Mouse (Mus musculus) thymus, postnatal 4 days (tissue): ENCODE data around the gene Gpc5.

ENCODE experiments used
- DNase-seq: peaks from one replicate; pipeline ENCODE4 v3.0.0; 2021

Gene Gpc5

DNA sequence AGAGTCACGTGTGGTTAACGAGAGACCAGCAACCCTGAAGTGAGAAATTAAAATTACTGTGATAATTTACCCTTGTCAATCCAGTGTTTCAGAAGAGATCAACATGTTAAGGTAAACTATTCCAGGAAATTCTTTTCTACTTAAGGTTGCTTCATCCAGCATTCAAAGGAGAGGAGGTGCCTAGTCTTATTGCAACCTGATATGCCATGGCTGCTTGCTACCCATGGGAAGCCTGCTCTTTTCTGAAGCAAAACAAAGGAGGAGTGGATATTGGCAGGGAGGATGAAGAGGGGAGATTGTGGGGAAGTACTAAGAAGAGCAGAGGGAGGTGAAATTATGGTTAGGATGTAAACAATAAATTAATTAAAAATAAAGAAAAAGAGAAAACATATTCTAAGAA lies 15.5 kb downstream of the Gpc5 start:
- DNase-seq: no peak

DNA sequence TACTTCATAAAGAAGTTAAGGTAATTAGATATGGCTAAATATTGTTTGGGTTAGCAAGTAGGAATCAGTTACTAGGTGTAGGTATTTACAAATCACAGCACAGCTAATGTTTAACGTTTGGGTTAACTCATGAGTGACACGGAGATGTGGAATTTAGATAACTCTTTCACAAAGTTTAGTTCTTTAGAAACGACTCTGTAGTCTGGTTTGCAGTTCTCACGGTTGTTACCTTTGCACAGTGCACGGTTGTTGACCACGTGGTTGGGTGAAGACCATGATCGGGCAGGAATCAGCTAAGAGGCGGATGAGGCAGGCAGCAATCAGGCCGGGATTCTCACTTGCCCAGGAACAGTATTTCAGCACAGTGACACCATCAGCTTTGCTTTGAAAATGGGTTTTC lies 26.6 kb downstream of the Gpc5 start:
- no peak for DNase-seq

DNA sequence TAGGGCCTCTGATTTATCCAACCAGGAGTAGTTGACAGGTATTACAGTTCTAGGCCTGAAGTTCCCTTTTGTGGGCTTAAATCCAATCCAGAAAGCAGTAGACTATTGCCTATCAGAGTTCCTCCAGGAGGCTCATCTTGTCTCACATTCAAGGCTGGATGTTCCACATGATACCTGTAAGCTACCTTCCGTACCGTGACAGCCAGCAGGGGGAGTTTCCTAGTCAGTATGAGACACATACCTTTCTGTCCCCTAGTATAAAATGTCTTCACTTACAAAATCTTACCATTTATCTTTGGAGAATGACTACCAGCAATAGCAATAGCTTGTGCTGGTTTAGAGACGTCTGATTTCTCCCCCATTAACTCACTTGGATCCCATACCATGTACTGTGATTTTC lies 56.8 kb downstream of the Gpc5 start:
- peak; percentile 25 for DNase-seq

DNA sequence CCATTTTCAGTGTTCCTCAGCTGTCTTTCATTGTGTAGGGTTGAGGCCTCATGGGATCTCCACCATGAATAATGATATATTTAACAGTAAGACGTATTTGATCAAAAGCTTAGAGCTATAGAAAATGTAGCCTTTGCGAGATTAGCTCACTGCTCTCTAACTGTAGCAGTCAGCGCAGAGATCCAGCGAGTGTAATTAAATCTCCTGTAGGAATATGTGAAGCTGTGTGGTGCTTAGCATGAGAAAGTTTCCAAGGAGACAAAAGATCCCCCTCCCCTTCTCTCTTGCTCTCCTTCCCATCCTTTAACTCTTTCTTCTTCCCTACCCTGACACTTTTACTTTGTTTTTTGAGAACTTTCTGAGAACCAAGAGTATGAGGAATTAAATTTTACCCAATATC lies 64.6 kb downstream of the Gpc5 start:
- DNase-seq: no peak

DNA sequence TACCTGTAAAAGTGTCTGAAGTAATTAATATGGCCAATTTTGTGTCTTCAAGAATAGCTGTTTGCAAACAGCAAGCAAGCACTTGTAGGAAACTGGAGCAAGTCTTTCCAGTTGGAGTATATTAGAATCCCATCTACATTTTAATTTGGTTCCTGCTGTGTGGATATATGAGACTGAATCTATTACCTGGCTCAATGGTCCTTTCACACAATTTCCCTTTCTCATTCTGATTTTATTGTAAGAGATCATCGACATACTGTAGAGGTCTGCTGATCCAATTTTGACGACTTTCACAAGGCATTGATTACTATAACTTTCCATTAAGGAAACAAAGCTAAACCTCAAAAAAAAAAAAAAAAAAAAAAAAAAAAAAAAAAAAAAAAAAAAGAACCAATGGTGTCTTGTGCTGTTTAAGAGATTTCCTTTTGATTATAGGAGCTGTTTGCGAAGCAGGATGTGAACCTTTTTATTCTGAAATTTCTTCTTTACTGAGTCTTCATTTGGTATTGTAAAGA lies 85.4 kb downstream of the Gpc5 start:
- DNase-seq: no peak

DNA sequence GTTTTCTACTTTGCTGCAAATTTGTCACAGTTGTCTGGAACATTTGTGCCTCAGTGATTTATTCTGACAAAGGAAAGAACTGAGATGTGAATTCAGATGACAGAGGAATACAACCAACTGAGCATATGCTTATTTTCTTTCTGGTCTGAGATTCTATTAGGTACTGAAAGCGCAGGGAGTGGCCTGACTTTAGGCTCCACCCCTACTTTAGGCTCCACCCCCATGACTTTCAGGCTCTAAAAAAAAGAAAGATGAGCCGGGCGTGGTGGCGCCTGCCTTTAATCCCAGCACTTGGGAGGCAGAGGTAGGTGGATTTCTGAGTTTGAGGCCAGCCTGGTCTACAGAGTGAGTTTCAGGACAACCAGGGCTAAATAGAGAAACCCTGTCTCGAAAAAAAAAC lies 87.9 kb downstream of the Gpc5 start:
- no peak for DNase-seq

DNA sequence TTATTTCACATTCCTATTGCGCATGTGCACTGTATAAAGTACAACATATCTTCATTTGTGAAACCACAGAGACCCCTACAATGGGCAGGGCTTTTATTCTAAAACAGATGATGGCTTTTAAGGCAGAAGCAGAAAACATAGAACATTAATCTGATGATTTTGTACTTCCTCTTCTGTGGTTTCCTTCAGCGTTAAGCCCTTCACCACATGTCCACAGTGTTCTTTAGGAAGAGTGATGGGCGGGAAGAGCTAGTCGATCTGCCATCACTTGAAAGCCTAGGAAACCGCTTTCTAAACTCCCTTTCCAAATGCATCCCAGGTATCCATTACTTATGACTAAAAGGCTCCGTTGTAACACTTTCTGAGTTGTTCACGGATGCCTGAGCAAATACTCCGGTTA lies 96.2 kb downstream of the Gpc5 start:
- no peak for DNase-seq

DNA sequence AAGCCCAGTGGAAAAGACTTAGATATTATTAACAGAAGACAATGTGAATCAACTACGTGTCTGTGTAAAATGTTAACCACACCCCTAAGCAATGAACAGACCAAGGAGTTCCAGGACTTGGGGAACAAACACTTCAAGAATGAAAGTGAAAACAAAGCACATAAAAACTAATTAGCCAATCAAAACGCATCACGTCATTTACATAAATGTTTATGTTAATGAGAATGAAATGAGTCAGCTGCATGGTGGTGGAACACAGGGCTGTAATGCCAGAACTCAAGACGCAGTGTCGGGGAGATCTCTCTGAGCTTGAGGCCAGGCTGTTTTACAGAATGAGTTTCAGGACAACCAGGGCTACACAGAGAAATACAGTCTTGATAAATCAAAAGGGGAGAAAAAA lies 136.1 kb downstream of the Gpc5 start:
- no peak for DNase-seq

DNA sequence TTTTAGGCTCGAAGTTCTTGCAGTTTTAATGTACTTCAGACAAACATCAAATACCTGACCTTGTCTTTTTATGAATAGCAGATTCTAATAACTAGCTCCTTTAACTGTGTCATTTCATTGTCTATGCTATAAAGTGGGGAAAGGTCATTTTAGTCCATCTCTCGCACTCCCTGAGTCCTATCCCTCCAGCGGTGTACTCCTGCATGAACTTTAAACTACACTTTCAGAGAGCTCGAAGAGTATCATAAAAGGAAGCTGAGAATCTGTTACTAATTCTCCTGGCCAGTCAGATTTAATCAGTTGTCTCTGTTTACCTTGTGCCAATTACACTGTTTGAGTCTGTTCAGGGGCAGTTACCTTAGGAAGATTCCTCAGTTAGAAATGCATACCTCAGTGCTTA lies 144.4 kb downstream of the Gpc5 start:
- DNase-seq: no peak

DNA sequence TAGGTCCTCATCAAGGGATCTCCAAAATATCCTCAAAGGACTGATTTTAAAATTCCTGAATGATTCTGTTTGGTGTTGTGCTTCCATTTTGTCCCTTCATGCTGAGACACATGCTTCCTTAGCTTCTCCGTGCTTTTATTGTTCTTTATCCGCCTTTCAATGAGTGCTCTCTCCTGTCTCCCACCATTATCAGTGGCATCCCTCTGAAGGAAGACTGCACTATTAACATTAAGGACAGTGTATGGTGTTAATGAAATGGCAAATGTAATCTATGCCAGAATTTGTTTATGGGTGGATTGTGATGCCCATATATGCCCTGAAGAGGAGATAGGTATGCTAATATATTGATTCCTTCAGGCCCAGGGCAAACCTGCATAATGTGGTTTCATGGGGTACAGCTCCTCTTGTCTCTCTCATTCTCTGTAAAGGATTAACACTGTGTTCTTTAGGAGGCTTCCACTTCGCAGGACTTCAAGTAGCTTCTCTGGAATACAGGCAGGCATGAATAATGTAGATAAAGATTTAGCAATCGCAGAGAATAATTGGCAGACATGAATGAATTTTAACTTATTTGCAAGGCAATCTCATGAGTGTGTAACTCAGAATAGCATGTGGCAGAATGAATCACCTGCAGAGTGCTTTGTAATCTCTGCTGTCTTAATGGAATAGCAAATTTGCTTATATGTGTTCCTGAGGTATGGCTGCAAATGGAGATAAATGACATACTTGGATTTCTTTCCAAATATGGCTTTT lies 148.8 kb downstream of the Gpc5 start:
- DNase-seq: no peak

DNA sequence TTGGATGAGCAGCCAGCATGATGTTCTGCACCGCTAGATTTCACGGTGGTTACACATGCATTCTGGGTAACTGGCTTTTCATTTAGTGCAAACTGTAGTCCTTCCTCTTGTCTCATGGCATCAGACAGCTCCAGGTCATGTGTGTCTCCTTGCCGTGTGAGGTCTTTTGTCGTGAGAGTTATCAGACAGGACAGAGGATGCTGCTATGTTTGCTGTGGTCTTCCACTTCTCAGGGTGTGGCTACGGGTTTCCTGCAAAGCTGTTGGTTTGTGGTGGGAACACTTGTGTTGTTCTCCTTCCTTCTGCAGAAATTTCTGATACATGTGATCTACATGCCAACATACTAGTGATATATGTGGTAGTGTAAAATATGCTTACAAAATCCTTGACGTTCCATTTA lies 158.5 kb downstream of the Gpc5 start:
- DNase-seq: no peak

DNA sequence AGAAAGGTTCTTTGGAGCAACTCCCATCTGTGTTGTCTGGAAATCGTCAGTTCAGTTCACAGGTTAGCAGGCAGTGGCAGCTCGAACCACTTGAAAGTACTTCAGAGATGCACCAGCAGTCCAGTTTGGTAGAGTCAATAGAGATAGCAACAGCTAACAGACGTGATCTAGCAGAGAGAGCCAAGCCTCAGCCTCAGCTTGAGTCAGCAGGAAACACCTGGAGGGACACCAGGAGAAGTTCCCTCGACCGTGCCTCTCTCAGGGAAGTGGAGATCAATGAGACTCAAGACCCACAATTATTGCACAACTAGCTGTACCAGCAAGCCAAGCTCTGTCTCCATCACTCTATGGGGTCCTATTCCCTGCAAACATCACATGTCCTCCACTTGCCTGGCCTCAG lies 159.8 kb downstream of the Gpc5 start:
- no peak for DNase-seq

DNA sequence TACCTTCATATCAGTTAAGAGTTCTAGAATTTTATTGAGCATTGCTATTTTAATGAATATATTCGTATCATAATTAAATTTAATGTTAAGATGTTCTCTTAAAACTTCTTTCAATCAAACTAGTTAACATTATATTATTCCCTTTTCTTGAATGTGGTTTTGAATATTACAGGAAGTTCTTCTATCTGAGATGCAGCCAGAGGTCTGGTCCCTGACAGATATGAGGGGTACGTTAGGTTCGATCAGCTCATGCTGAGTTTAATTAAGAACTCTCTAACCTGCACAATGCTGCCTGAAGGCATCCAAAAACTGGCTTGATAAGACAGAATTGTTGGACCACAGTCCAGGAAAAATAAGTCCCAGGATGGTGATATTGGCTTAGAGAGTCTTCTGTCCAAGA lies 161.1 kb downstream of the Gpc5 start:
- no peak for DNase-seq

DNA sequence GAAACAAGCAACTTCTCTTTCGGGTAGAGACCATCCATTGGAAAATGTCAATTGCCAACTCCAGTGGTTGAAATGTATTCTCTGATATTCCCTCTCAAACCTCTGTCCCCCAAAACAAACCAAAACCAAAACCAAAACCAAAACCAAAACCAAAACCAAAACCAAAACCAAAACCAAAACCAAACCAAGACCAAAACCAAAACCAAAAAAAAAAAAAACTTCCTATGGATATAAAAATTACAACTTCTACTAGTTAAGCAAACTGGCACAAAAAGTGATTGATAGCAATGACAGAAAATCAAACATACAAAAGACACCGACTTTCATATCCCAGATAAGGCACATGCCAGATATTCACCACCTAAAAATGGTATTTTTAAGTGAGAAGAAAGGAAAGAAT lies 161.7 kb downstream of the Gpc5 start:
- DNase-seq: no peak

DNA sequence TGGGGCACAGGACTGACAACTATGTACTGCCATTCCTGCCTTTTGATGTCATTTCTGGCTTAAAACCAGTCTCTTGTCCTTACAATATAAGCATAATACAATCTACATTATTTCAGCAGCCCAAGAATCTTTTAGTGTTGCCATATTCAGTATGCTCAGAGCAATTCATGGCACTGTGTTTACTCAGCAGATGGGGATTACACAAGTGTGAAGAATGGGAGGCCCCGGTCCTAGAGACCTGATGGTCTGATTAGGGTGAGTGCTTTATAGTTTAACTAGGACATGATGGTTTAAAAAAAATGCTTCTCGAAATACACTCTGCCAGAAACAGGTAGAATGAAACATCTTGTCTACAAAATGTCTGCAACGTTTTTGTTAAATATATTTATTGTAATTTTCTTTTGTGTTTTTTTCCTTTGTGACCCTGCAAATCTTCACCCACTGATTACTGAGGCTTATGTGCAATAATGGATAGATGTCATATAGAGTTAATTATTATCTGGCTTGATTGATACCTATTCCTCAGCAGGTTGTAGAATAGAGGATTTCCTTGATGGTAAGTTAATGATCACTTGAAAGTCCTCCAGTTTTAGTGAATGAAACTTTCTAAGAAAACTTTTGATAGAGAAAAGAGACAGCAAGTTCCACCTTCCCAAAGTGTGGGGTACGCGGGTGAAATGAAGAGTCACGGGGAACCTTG lies 177.8 kb downstream of the Gpc5 start:
- no peak for DNase-seq

DNA sequence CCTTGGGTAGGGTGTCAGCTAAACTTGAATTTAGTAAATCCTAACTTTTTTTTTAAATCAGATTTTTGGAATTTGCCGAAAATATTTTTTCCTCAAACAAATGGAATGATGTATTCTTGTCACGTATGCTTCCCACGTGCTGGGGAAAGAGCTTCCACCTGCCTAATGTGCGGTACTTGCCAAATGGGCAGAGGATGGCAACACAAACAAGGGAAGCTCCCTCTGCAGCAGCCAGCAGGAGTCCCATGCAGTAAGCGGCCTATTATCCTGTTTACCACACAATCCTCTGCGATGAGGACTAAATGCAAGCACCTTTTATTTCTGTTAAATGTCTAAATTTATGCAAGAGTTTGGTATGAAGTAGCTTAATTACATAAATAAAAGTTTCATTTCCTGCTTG lies 178.4 kb downstream of the Gpc5 start:
- no peak for DNase-seq

DNA sequence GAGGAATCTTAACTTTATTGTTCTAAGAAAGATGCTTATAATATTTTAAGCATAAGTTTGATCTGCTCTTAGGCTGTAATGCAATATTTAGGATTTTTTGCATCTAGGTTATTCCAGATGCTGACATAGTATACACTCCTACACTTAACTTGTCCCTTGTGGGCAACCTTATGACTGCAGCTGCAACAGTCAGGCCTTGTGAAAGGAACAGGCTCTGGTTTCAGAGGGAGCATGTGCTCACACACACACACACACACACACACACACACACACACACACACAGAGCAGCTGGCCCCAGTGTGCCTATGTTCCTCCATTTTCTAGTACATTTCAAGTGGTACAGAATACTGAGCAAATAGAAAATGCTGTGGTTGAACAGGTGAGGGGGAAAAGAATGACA lies 190.8 kb downstream of the Gpc5 start:
- DNase-seq: no peak

DNA sequence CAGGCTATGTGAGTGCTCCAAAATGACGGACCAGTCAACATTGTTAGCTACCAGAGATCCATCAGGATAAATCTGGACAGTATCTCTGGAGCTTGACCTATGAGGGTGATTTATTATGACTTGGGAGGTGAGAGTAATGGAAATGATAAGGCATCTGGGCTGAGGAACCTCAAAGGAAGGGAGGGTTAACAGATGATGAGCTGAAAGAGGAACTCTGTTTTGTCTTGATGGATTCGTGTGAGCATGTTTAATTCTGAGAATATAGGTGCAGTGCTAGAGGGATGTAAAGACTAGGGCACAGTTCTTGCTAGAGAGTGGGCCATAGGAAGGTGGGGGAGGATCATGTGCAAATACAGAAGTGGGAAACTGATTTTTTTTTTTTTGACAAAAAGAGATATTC lies 232.2 kb downstream of the Gpc5 start:
- DNase-seq: no peak

DNA sequence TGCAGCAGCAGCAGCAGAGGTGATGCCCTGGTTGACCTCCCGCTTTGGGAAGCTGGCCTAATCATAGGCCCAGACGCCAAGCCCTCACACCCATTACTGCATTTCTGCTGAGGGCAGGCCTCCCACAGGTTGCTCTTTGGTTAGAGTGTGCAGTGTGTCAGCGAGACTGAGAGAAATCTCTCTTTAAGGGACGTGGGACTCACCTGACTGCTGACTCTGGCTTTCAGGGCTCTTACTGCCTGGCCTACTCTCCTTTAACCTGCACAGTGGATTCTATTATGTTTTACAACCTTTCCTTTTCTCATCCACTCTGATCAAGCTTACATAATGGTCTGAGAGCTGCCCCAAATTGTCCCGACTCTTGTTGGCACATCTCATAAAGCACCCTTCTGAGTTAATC lies 234.4 kb downstream of the Gpc5 start:
- no peak for DNase-seq

DNA sequence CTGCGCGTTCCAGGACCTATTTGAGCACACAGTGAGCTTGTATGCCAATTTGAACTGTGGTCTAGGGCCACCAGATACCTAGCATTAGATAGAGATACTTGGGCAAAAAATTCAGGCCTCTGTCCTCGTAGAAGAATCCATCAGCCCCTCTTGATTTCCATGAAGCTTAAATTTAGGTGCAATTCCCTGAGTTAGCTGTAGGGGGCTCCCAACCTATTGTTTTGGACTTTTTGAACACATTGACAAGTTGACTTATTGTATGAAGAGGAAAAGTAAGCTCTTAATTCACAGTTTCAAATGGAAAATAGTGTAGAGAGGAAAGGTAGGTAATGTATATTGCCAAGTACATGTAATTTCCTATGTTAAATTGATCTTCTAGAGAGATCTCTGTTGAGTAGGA lies 247.1 kb downstream of the Gpc5 start:
- no peak for DNase-seq

DNA sequence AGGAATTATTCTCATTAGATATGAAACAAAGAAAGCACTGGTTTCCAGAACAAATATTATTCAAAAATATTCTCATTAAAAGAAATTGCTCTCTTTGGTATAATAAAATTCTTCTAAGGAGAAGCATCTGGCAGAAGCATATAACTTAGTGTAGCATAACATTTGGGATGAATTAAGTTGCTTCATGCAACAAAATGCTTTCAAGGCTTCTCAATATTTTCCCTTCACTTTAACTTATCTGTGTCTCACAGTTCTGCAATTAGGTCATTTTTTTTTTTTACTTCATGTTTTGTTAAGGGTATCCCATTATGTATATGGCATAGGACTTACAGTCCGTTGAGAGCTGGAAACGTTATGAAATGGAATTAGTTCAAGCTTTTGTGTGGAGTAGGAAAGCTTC lies 250.6 kb downstream of the Gpc5 start:
- no peak for DNase-seq

DNA sequence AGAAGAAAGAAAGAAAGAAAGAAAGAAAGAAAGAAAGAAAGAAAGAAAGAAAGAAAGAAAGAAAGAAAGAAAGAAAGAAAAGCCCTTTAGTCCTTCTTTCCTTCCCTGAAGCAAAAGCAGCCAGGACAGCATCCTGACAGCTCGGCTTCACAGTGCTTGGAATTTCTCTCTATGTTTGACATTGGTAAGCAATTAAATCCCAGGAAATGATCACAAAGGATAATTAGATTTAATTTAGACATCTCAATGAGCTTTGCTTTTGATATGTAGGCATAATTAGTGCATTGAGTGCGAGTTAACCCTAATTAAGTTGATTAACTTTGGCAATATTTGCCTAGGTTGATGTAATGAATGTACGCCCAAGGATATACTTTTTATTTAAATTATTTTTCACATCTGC lies 257.4 kb downstream of the Gpc5 start:
- DNase-seq: no peak

DNA sequence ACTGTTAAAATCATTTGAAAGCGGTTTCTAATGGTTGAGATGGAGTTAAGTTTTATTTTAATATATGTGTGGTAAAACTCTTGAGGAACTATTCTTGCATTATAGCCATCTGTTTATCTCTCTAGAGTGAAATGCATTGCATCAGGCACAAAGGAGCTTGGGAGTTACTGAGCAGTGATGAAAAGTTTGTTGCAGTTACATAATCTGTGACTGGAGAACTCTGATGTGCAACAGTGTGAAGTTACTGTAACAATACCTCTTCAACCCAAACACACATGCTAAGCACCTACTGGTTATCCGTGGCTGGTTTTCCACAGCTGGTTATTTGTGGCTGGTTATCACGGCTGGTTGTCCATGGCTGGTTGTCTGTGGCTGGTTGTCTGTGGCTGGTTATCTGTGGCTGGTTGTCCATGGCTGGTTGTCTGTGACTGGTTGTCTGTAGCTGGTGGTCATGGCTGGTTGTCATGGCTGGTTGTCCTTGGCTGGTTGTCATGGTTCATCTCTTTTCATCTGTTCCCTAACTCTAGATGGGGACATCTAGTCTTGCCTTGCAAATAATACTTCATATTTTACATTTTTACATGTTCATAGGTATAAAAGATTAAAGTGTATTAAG lies 273.4 kb downstream of the Gpc5 start:
- DNase-seq: no peak

DNA sequence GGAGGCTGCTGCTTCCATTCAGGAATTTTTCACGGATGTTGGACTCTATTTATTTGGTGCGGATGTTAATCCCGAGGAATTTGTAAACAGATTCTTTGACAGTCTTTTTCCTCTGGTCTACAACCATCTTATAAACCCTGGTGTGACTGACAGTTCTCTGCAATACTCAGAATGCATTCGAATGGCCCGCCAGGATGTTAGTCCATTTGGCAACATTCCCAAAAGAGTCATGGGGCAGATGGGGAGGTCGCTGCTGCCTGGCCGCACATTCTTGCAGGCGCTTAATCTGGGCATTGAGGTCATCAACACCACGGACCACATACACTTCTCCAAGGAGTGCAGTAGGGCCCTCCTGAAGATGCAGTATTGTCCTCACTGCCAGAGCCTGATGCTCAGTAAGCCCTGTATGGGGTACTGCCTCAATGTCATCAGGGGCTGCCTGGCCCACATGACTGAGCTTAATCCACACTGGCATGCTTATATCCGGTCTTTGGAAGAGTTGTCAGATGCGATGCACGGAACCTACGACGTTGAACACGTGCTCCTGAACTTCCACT lies 277.7 kb downstream of the Gpc5 start:
- no peak for DNase-seq
